Mouse (Mus musculus): ENCODE data around the gene Ddb2.
A peak's percentile ranks its signal among the peaks of the same experiment; 100 is the strongest.

DNA sequence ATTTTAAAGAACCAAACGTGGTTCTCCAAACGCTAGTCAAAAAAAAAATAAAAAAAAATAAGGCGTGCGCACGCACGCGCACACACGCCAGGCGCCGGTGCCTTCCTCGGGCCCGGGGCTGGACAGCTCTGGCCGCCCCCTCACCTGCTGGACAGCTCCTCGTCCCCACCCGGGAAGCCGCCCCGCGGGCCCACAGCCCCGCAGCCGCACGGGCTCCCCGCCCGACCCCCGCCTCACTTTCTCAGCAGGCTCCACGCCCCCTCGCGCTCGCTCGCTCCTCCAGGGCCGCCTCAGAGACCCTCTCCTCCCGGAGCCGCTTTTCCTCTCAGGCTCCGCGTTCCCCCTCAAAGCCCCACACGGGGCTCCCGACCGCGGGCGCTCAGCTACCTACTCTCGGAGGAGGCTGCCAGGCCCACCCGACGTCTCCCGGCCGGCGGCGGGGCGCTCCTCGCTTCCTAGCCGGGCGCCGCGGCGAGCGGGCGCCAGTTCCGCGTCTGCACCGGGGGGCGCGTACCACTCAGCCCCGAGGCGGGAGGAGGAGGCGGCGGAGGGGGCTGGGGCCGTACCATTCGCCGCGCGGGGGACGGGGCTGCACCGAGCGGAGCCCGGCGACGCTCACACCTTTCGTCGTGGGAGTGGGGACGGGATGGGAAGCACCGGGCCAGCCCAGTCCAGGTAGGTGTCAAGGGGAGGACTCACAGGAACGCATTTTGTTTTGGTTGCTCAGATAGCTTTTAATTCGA lies 54.2 kb downstream of the Ddb2 start:
- TF ChIP-seq CTCF (IDR thresholded peaks at IDR 0.05; ENCODE audit: extremely low read depth, insufficient read length, insufficient replicate concordance, low read depth, low read length) (no peak), POLR2A (IDR thresholded peaks at IDR 0.05; ENCODE audit: low read depth, low read length) (peak; percentile 25; the same call in 1 of the 2 replicates)

Measured in small intestine, adult 2 months (tissue).